Mouse (Mus musculus): ENCODE measurements around the gene Ppp1r14c. TPM values are rescaled to one million over a fixed set of nuclear protein-coding genes. Genes with fewer than 3 reads are reported as not detected.
"Not testable (repeated sequence)": the region's sequence is repeated elsewhere in the genome, so short reads cannot be mapped to it uniquely, and the experiment has no call there.

Gene Ppp1r14c
- total and polyA plus RNA-seq, 3 experiments = 90.7 to 164 (median 156) TPM

DNA sequence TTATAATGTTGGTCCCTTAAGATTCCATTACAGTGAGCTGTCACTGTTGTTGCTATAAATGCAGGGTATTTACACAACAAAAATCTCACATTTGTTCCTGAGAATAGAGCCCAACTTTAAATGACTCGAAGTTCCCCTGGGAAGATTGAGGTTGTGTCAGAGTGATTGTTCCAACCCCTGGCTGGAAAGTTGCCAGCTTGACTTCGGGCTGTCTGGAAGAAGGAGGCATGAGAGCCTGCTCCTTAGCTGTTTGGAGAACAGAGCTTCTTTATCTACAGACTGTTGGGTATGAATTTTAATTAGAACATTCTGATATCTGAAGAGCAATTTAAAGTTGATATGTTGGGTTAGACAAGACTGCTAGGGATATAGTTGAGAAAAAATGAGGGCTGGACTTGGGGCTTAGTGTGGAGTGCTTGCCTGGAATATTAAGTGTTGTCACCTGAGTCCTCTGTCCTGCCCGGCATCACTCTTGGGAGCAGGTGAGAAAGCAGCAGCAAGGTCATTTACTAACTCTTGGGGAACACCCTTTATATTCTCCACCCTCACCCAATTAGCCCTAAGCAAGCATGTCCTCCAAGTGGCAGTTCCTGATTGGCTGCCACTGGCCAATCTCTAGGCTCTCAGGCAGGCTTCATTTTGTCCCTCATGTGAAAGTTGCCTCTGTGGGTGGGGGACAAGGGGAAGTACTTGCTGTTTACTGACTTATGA, 62.0 kb downstream of the Ppp1r14c start:
- Histone ChIP-seq H3K36me3 (ENCODE audit: control insufficient read depth, insufficient read depth, low read length) (peaks cover 11% of the 10 kb centered on the region), H3K27ac (no peak overlapping the region), H3K79me2 (replicated peaks; ENCODE audit: control insufficient read depth, insufficient read depth, low read length) (no peaks in the 10 kb centered on the region), H3K27me3 (ENCODE audit: control insufficient read depth, insufficient read depth, low read length) (no peaks in the 10 kb centered on the region), H3K4me3 (no peak overlapping the region), H3K9ac (ENCODE audit: low read depth, low read length) (no peak overlapping the region), H3K4me1 (ENCODE audit: control insufficient read depth, insufficient read depth, low read length) (peaks cover 6% of the 10 kb centered on the region; the same call in 1 of the 2 replicates)
- no peak for DNase-seq
- 28% methylated on average over 3 of the region's 3 CpGs for WGBS
- TF ChIP-seq POLR2A (IDR thresholded peaks at IDR 0.05; ENCODE audit: insufficient read depth, low read depth, low read length) (no peak), CTCF (IDR thresholded peaks at IDR 0.05) (no peak), EP300 (IDR thresholded peaks at IDR 0.05; ENCODE audit: insufficient read depth, low read depth, low read length) (no peak)
- intact Hi-C loops (cut with DNase I) = no loop called here

DNA sequence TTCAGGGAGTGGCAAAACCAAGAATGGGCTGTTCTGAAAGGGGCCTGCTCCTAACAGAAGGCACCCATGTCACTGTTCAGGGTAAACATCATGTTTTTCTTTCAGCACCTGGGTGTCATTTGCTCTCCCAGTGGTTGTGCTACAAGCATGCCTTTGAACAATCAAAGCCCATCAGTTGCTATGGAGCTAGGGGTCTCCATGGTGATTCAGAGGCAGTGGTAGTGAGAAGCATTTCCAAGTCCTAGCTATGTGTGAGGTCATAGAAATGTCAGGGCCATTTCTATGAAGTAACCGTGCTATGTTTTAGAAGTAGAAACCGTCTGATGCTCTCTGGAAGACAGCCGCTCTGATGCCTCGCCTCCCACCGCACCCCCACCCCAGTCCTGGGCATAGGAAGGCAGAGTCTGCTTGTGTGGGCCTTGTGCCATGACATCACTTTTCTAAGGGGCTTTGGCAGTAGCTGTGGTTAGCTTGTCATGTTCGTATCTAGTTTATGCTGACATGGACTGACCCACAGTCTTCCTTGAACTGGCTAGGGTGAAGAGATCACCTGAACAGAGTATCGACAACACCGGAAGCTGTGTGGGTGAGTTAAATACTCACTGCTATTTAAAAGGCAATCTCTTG, 69.1 kb downstream of the Ppp1r14c start:
- WGBS = 81% methylated on average over 8 of the region's 8 CpGs
- Histone ChIP-seq H3K9ac (ENCODE audit: low read depth, low read length) (no peak overlapping the region), H3K79me2 (replicated peaks; ENCODE audit: control insufficient read depth, insufficient read depth, low read length) (no peaks in the 10 kb centered on the region), H3K36me3 (ENCODE audit: control insufficient read depth, insufficient read depth, low read length) (peaks cover 2% of the 10 kb centered on the region; the same call in 1 of the 2 replicates), H3K4me1 (ENCODE audit: control insufficient read depth, insufficient read depth, low read length) (no peaks in the 10 kb centered on the region), H3K4me3 (no peak overlapping the region), H3K27ac (no peak overlapping the region), H3K27me3 (ENCODE audit: control insufficient read depth, insufficient read depth, low read length) (no peaks in the 10 kb centered on the region)
- DNase-seq = no peak
- TF ChIP-seq CTCF (IDR thresholded peaks at IDR 0.05) = no peak
- TF ChIP-seq POLR2A (IDR thresholded peaks at IDR 0.05; ENCODE audit: insufficient read depth, low read depth, low read length) = no peak
- TF ChIP-seq EP300 (IDR thresholded peaks at IDR 0.05; ENCODE audit: insufficient read depth, low read depth, low read length) = no peak
- intact Hi-C loops (cut with DNase I) = no loop called here

DNA sequence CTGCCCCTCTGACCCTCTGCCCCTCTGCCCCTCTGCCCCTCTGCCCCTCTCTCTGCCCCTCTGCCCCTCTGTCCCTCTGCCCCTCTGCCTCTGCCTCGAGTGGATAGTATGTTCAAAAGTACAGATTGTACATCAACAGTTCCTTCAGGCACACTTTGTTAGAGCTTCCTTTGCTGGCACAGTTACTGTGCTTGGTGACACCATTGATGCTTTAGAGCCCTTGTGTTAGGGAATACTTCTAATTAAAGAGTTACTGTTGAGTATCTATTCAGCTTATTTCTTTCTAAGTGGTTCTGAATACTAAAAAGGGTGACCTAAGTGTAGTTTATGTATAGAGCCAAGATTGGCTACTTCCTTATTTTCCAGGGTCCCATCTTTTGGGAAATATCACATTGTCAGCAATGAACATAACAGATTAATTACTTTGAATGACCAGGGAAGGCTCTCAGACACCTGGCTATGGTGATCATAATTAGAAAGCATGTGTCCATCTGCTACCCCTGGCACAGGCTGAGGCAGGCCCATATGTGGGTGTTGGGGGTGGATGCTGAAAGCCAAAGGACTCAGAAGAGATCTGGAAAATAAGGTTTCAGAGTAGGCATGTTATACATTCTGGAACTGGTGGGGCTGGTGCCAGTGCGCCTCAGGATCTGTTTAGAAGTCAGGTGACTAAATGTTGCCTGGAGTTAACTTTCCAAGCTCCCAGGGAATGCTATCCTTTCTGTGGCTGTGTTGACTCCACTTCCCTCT, 75.0 kb downstream of the Ppp1r14c start:
- no peak for DNase-seq
- no peak overlapping the region for H3K9ac ChIP-seq (ENCODE audit: low read depth, low read length)
- intact Hi-C loops (cut with DNase I) = no loop called here

DNA sequence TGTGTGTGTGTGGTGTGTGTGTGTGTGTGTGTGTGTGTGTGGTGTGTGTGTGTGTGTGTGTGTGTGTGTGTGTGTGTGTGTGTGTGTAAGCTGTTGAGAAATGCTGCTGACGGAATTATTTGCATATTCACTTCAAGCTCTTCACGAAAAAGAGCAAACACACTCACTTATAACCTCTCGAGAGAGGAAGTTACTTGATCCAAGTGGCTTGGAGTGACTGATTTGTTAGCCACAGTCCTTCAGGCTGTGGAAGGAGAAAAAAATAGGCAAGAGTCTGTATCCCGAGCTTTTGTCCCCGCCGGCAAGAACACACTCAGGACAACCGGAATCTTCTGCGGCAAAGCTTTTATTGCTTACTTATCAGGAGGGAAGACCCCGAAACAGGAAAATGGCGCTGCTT, 80.9 kb downstream of the Ppp1r14c start:
- H3K27me3 ChIP-seq (ENCODE audit: control insufficient read depth, insufficient read depth, low read length); intact Hi-C loops (cut with DNase I); H3K4me3 ChIP-seq; H3K9ac ChIP-seq (ENCODE audit: low read depth, low read length); H3K4me1 ChIP-seq (ENCODE audit: control insufficient read depth, insufficient read depth, low read length); DNase-seq; H3K36me3 ChIP-seq (ENCODE audit: control insufficient read depth, insufficient read depth, low read length); H3K27ac ChIP-seq; H3K79me2 ChIP-seq (replicated peaks; ENCODE audit: control insufficient read depth, insufficient read depth, low read length): not testable (repeated sequence)
- 85% methylated on average over 10 of the region's 10 CpGs for WGBS

More for the DNA sequence above, 75.0 kb downstream of the Ppp1r14c start:
- H3K36me3 ChIP-seq (ENCODE audit: control insufficient read depth, insufficient read depth, low read length) = peaks cover 2% of the 10 kb centered on the region; the same call in 1 of the 2 replicates
- H3K4me1 ChIP-seq (ENCODE audit: control insufficient read depth, insufficient read depth, low read length) = no peaks in the 10 kb centered on the region
- H3K27me3 ChIP-seq (ENCODE audit: control insufficient read depth, insufficient read depth, low read length) = no peaks in the 10 kb centered on the region
- no peak overlapping the region for H3K27ac ChIP-seq
- TF ChIP-seq POLR2A (IDR thresholded peaks at IDR 0.05; ENCODE audit: insufficient read depth, low read depth, low read length) = no peak
- TF ChIP-seq CTCF (IDR thresholded peaks at IDR 0.05) = no peak
- no peak for TF ChIP-seq EP300 (IDR thresholded peaks at IDR 0.05; ENCODE audit: insufficient read depth, low read depth, low read length)
- H3K4me3 ChIP-seq = no peak overlapping the region
- 50% methylated on average over 2 of the region's 2 CpGs for WGBS
- no peaks in the 10 kb centered on the region for H3K79me2 ChIP-seq (replicated peaks; ENCODE audit: control insufficient read depth, insufficient read depth, low read length)

DNA sequence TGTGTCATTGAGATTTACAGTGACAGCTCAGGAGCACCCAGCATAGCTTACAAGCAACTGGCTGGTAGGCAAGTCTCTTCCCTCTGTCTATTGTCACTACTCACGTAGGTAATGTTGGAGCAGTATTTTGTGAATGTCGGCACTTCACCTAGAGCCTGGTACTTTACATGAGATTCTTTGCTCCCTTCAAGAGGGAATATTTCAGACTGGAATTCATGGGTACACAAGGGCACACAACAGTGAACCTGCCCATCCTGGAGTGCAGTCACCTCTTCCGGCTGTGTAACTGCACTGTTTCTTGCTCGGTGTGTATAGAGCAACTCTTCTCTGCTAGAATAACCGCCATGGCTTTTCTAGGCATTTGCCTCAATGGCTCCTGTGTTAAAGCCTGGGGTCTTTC, 82.8 kb downstream of the Ppp1r14c start:
- Histone ChIP-seq H3K27me3 (ENCODE audit: control insufficient read depth, insufficient read depth, low read length) (no peaks in the 10 kb centered on the region), H3K27ac (no peak overlapping the region), H3K9ac (ENCODE audit: low read depth, low read length) (no peak overlapping the region), H3K4me3 (no peak overlapping the region), H3K4me1 (ENCODE audit: control insufficient read depth, insufficient read depth, low read length) (no peaks in the 10 kb centered on the region), H3K36me3 (ENCODE audit: control insufficient read depth, insufficient read depth, low read length) (peaks cover 5% of the 10 kb centered on the region; the same call in 1 of the 2 replicates), H3K79me2 (replicated peaks; ENCODE audit: control insufficient read depth, insufficient read depth, low read length) (no peaks in the 10 kb centered on the region; the same call in 1 of the 2 replicates)
- intact Hi-C loops (cut with DNase I) = no loop called here
- TF ChIP-seq CTCF (IDR thresholded peaks at IDR 0.05) = no peak
- no peak for TF ChIP-seq POLR2A (IDR thresholded peaks at IDR 0.05; ENCODE audit: insufficient read depth, low read depth, low read length)
- TF ChIP-seq EP300 (IDR thresholded peaks at IDR 0.05; ENCODE audit: insufficient read depth, low read depth, low read length) = no peak
- 77% methylated on average over 5 of the region's 5 CpGs for WGBS
- no peak for DNase-seq

DNA sequence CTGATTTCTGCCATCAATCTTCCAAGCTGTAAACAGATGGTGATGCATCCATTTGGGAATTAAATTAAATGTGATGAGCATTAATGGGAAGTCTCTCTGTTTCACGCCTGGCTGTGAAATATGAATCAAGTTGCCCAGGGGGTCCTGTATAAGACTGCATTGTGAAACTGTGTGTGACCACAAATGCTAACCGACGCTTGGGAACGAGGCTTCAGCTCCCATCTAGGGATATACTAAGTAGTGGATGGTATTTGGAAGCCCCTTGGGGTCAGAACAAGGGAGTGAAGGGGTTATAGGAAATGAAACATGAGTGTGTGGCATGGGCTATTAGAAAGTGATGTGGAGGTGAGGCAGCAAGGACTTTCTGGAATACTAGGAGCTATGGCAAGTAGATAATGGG, 86.1 kb downstream of the Ppp1r14c start:
- no peak overlapping the region for H3K9ac ChIP-seq (ENCODE audit: low read depth, low read length)
- no peak overlapping the region for H3K27ac ChIP-seq
- intact Hi-C loops (cut with DNase I) = no loop called here
- H3K79me2 ChIP-seq (replicated peaks; ENCODE audit: control insufficient read depth, insufficient read depth, low read length) = no peaks in the 10 kb centered on the region; the same call in 1 of the 2 replicates
- no peaks in the 10 kb centered on the region for H3K27me3 ChIP-seq (ENCODE audit: control insufficient read depth, insufficient read depth, low read length)
- no peak for DNase-seq
- no peaks in the 10 kb centered on the region for H3K4me1 ChIP-seq (ENCODE audit: control insufficient read depth, insufficient read depth, low read length)
- H3K36me3 ChIP-seq (ENCODE audit: control insufficient read depth, insufficient read depth, low read length) = peaks cover 4% of the 10 kb centered on the region; the same call in 1 of the 2 replicates
- no peak overlapping the region for H3K4me3 ChIP-seq
- WGBS = 81% methylated on average over 4 of the region's 4 CpGs
- TF ChIP-seq EP300 (IDR thresholded peaks at IDR 0.05; ENCODE audit: insufficient read depth, low read depth, low read length) (no peak), POLR2A (IDR thresholded peaks at IDR 0.05; ENCODE audit: insufficient read depth, low read depth, low read length) (no peak), CTCF (IDR thresholded peaks at IDR 0.05) (no peak)
